Mouse (Mus musculus): ENCODE measurements at regions not wholly inside any gene's neighbourhood (a gene's known extent, or its start where the extent isn't known, plus 50 kb on each side); places are given as distances from the start of the nearest gene placed in this dataset.

GRCm38 (mm10) chr13:25857569-25857968 lies 587.3 kb upstream of the Nrsn1 start:
- DNase-seq: no peak

DNA sequence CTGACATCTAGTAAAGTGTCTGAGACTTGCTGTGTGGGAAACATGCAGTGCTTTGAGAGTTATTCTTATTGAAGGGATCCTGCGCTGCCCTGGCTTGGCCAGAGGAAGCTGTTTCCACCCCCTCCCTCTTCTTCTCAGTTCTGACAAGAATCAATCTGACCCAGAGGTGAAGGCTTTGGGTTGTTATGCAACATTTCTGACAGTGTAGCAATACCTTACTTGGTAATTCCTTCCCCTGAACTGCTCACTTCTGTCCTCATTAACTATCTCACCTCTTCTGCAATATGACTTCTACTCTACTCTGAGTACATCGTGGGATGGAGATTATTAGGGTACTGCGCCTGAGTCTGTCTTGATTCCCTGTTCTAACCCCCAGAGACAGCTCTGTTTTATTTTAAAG lies 586.8 kb upstream of the Nrsn1 start:
- no peak for DNase-seq

GRCm38 (mm10) chr13:25856549-25856948 lies 586.2 kb upstream of the Nrsn1 start:
- DNase-seq: no peak

GRCm38 (mm10) chr13:25848156-25848555 lies 577.9 kb upstream of the Nrsn1 start:
- no peak for DNase-seq

DNA sequence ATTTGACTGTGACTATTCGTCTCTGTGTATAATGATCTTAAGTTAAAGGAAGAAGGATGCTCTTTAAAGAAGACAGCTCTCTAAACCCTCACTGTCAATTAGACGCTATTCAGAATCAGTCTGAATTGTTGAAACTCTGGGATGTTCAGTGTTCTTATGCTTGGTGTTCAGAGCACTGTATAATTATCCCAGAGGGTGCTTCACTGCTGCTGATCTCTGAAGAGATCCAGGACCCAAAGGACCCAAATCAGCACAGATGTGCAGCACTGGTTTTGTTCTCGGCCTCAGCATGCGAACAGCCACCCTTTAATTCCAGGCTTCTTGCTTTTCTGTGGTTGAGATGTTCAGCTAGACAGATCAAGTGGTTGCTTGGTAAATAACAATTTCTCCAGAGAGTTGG lies 567.9 kb upstream of the Nrsn1 start:
- DNase-seq: no peak

GRCm38 (mm10) chr13:25829146-25829924 lies 559.0 kb upstream of the Nrsn1 start:
- no peak for DNase-seq

DNA sequence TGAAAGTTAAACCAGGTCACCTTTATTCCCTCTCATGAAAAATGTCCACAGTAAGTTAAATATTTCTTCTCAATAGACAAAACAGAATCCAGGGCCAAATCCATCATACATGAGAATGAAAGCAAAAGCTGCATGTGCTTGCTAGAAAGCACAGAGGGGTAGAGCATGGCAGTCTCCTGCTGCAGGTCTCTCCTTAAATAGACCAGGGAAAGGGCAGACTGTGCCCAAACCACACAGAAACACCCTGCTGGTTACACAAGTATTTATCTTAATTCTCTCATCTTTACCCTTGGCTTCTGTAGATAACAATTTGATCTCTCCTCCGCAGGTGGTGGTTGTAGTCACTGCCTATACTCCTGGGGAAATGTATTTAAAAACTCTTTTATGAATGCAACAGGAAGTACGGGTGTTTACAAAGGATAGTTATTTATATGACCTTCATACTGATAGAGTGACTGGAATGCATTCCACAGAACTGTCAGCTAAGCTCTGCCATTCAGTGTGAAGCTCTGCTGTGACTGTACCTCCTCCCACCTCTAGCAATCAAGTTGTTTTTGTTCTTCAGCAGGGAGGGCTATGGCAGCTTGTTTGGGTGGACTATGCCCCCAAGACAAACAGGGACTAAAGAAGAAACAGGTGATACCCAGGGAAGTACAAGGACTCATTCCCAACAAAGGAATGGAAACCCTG lies 538.4 kb upstream of the Nrsn1 start:
- DNase-seq: no peak

GRCm38 (mm10) chr13:25793216-25793803 lies 523.0 kb upstream of the Nrsn1 start:
- no peak for DNase-seq

DNA sequence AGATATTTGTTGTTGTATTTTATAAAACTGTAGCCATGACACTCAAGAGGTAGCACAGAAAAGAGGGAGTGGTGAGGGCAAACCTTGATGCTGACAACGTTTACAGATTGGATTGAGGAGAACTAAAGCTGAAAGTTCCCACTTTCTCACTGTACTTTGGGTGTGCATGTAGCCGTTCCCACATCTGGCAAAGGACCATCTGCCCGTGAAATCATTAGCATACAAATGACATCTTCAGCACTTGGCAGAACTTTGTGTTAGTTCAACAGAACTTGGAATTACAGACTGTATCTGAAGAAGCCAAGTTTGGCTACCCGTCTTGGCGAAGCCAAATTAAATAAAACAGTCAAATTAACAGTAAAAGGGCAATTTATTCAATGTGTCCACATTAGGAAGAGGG lies 510.9 kb upstream of the Nrsn1 start:
- DNase-seq: peak; percentile 1

DNA sequence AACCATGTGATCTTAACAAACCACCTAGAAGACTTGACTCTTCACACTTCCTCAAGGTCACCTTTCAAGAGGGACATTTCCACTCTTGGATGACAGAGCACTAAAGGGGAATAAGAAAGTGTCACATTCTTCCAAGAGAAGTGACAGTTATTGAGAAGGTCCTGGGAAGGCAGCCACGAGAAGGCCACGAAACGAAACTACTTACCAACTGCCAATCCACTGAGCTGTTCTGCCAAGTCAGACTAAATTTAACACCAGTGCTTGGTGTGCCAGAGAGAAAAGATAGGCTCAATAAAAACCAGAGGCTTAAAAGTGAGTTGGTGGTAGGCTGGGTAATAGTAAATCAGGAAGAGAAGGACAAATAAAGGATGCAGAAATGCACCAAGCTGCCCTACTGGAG lies 507.4 kb upstream of the Nrsn1 start:
- peak; percentile 3 for DNase-seq

DNA sequence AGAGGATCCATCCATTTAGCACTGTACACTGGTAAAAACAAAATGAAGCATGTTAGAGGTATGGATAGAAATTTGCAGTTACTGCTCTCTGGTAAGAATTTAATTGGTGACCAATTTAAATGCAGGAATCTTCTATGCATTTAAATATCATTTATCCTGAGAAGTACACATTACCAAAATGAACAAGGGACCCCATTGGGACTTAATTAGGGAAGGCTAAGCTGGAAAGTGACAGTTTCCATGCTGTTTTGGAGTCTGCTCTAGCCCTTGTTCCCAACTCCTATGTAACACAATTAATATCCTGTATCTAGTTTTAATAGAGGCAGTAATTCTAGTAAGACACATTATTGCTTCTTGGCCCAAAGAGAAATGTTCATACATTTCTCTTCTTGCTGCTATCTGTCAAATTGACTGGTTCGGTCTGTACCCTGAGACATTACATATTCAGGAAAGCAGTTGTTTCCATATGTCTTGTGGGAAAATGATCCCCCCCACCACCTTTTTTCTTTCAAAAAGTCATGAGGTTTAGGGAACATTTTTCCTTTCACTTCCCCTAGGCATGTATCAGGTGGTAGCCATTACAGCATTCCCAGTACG lies 504.4 kb upstream of the Nrsn1 start:
- DNase-seq: no peak

- no peak for DNase-seq
Observed at GRCm38 (mm10) chr13:25754515-25755105, 484.3 kb upstream of the Nrsn1 start.

DNA sequence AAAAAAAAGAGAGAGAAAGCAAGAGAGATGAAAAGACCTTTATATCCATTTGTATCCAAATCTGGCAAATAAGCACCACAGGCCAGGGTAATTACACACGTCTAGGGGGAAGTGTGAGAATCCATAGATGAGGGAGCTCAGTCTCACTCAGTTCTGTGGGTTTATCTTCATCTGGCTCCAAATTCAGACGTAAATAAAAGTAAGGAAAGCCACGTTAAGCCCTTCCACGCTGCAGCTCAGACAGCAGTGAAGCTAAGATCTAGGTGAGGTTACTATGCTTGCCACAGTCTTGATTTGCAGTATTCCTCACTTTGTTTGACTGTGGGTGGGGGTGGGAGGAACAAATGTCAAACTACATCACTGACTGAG lies 481.1 kb upstream of the Nrsn1 start:
- no peak for DNase-seq

GRCm38 (mm10) chr13:25750460-25751408 lies 480.4 kb upstream of the Nrsn1 start:
- DNase-seq: no peak

- DNase-seq: no peak
Observed at GRCm38 (mm10) chr13:25738601-25739000, 468.3 kb upstream of the Nrsn1 start.

DNA sequence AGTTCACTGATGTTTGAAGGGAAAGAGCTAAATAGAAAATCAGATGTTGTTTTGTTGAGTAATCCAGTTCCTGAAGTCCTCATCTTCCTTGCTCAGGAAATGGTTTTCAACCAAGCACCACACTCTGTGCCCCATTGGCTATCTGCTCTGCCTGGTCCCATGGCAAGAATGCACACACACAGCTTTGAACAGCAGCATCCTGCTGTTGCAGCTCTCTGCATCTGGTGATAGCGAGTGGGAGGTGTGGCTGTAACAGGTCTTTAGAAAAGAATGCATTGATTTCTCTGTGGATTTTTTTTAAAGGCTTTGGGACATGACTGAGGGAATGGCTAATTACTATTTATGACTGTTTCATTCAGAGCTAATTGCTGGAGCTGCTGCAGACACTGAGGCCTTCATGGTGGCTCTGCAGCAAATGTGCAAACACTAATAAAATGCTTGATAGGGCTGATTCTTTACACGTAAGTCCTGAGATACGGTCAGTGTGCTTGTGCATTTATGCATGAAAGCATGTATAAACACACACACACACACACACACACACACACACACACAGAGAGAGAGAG lies 459.1 kb upstream of the Nrsn1 start:
- DNase-seq: no peak

DNA sequence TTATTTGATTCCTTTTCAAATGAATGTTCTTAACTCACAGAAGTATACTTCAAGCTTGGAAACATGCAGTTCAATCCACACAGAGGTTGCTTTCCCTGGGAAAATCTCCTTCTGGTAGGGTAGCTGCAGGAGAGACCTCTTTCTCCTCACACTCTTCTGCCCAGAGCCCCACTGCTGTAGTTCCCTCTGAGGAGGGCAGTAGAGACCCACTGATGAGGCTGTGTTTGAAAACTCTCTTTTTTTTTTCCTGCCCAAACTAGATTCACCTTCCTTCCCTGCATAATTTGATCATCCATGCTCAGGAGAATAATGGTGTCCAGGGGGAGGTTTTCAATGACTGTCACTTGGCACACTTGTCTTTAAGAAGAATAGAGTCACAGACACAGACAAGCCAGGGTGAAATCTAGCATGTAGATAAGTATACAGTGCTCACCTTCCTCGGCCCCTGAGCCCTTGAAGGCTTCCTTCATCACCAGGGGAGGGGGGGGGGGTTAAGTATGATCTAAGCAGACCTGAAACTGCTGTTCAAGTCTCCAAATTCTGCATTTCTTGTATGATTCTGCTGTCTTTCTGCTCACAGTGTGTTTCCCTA lies 457.3 kb upstream of the Nrsn1 start:
- no peak for DNase-seq

DNA sequence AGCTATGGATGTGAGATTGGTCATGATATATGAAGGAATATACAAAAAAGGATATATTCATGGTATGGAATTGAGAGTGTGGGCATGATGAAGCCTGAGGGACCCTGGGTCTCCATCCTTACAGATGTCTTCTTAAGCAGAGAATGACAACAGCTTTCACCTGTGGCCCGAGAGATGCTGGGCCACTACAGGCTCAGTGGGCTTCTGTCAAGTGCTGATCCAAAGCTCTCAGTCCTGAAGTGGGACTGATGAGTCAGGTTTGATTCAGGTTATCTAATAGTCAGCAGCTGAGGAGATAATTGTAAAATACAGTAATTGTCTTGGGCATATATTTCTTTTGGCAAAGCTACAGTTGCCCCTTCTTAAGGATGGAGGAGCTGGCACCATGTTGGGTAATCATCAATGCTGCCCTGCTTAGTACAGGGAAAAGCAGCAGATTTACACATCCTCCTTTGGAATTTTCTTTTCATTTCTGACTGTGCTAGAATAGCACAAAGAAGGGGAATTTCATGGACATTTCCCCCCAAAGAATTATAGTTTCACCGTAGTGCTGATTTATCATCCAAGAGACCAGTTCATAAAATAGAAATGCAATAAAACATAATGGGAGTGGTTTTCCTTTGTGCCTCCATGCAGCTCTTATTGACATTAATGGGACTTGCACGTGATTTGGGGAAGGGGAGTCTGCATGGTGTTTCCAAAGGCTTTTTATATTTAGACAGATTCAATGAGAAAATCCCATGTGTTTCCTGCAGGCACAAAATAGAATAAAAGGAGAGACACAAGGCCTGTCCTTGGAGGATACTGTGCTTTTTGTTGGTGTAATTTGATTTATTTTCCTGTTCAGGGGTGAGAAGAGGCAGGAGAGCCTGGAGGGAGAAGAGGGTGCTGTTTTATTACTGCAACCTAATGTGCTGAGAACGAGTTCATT lies 452.6 kb upstream of the Nrsn1 start:
- DNase-seq: no peak

DNA sequence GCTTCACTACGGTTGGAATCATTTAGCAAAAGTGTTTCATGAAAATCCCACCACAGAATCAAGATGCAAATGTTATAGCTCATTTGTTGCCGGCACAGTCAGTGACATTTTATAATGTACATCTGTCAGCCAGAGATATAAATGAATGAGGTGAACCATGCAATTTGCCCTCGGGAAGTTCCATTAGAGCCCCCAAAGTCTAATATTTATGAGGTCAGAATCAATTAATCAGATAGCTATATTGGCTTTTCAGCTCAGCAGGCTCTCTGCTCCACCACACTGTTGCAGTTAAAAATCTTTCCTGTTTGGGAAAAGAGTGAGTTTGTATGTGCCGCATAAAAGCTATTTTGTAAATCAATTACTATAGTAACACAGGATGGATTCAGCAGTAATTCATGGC lies 430.7 kb upstream of the Nrsn1 start:
- DNase-seq: no peak

GRCm38 (mm10) chr13:25695956-25696355 lies 425.7 kb upstream of the Nrsn1 start:
- DNase-seq: no peak

Data from cerebellum, adult 9-11 months (tissue).